Mouse (Mus musculus) cerebellum, adult 9-10 months (tissue): ENCODE measurements around the gene Gba.

Experiments used
- DNase-seq: peaks from one replicate; pipeline ENCODE4 v3.0.0; 2022

Gene Gba

GRCm38 (mm10) chr3:89244158-89244981 is 41.6 kb downstream of the Gba start:
- peak; percentile 69 for DNase-seq

DNA sequence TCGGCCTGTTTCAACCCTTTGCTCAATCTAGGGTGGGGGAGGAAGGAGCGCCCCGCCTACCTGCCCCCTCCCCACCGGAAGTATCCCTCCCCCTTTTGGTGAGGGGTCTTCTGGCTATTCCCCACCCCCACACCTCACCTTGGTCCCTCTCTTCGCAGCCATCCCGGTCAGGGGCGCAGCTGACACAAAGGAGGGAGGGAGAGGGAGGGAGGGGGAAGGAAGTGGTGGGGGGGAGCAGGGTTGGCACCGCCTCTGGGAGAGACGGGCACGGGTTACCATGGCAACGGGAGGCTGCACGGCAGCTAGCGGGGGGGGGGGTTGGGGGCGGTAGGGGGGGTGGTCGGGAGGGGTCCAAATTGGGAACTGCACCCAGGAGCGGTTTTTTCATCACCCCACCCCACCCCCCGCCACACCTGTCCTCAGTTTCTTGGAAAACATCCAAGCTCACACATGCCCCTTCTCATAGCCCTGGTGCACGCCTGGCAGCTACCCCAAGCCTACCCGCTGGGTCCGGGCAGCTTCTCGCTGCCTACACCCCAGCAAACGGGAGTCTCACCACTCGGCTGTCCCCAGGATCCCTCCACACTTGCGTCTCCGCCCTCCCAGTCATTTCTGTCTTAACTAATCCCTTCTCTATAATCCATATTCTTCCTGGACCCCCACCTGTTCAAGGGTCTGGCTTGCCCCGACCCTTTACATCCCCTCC is 42.4 kb downstream of the Gba start:
- peak; percentile 66 for DNase-seq

DNA sequence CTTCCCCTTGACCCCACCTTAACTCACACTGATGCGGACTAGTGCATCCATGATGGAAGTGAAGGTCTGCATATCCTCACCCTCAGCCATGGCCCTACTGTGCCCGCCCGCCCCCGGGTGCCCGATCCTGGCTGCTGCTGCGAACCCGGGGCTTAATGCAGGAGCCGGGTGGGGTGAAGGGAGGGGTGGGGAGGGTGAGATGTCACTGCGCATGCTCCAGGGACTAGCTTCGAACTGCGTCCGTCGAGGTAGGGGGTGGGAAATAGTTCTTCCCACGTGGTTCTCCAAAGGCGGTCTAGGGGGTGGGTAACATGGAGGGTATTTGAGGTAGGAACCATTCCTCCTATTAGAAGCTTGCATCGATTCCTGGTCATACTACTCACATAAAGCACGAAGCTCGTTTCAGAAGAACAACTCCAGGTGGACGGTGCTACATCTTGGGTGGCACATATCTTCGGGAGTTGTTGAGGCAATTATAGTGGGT is 43.0 kb downstream of the Gba start, which contains the start of gene Krtcap2:
Krtcap2 (plus strand) TSS at position 279 of the 484 bp plus-strand sequence.
- DNase-seq: no peak

DNA sequence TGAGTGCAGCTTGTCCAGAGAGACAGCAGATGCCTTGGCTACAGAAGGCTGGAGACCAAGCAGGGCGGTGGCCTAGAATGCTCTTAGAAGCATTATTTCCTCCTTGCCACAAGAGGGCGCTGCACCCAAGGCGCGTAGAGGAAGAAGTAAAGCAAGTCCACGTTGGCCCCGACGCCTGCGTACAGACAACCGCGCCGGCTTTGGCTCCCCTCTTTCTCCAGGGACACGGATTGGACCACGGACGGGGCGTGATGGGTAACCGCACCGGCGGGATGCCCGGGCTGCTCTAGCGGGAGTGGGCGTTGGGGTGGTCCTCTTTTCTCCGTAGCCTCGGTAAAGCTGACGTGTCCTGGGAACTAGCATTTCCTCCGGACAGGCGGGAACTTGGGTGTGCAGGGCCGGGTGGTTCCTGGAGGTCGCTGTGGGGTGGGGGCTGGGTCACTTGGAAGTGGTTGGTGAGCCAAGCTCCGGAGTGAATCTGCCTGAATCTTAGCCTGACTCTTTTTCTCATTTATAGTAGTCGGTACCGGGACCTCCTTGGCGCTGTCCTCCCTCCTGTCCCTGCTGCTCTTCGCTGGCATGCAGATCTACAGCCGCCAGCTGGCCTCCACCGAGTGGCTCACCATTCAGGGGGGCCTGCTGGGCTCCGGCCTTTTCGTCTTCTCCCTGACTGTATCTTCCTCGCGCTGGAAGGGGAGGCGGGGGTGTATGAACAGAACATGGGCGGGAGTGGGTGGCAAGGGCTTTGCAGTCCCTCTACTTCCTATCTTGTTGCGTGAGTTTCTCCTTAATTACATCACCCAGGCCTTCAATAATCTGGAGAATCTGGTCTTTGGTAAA is 43.8 kb downstream of the Gba start, which contains the start of gene Trim46:
Trim46 (minus strand) TSS at position 49 of the 840 bp plus-strand sequence.
- peak; percentile 63 for DNase-seq

- peak; percentile 36 for DNase-seq
Measured at GRCm38 (mm10) chr3:89247466-89247865, 44.7 kb downstream of the Gba start.

GRCm38 (mm10) chr3:89250435-89251040 is 47.8 kb downstream of the Gba start:
- peak; percentile 29 for DNase-seq

GRCm38 (mm10) chr3:89251365-89251895 is 48.7 kb downstream of the Gba start:
- DNase-seq: peak; percentile 18

DNA sequence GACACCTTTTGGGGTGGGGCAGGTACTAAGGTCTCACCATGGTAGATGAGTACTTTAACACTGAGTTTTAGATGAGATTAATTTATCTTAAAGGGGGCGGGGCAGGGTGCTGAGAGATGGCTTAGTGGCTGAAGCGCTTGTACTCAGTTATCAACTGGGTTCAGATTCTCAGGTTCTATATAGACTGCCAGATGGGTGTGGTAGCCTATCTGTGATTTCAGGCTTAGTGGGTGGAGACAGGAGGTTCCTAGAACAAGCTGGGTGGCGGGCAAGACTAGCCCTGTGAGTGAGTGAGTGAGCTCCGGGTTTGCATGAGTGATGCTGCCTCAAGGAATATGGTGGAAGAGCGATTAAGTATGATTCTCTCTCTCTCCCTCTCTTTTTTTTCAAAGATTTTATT is 52.3 kb downstream of the Gba start:
- DNase-seq: no peak

GRCm38 (mm10) chr3:89256177-89256576 is 53.4 kb downstream of the Gba start:
- no peak for DNase-seq
